Mouse (Mus musculus) bone marrow, adult 2 months (tissue): ENCODE results near the gene Usp49.

Experiments used
- CTCF ChIP-seq: fragments of 200-500 bp; IDR thresholded peaks from 2 replicates; pipeline ENCODE4 v1.5.1; 2011; ENCODE audit warnings: low read length, control low read depth; ENCODE audit not compliant: control insufficient read depth, insufficient read depth
- POLR2A ChIP-seq: fragments of 200-500 bp; IDR thresholded peaks from 2 replicates; pipeline ENCODE4 v1.6.1; 2011; ENCODE audit warnings: low read depth, mild to moderate bottlenecking, control low read depth, low read length, borderline replicate concordance; ENCODE audit not compliant: control insufficient read depth

- no peak for TF ChIP-seq CTCF
- no peak for TF ChIP-seq POLR2A
These were observed 42.0 kb upstream of the Usp49 start for GRCm38 (mm10) chr17:47588517-47588916.
